Mouse (Mus musculus) myocyte (in vitro differentiated cells): ENCODE results near the gene Naa38.

Experiments used
- CEBPB ChIP-seq: IDR thresholded peaks from 2 replicates; pipeline ENCODE4 v1.6.1; 2011; ENCODE audit warnings: mild to moderate bottlenecking, moderate library complexity; ENCODE audit not compliant: poor library complexity, insufficient read depth, severe bottlenecking
- E2F4 ChIP-seq: IDR thresholded peaks from one replicate; pipeline ENCODE4 v1.6.1; 2011; ENCODE audit warnings: mild to moderate bottlenecking, control low read depth, moderate library complexity; ENCODE audit not compliant: insufficient read depth
- MAX ChIP-seq: IDR thresholded peaks from one replicate; pipeline ENCODE4 v1.6.1; 2011; ENCODE audit warnings: low read depth, mild to moderate bottlenecking, control low read depth
- MYOD1 ChIP-seq, 3 experiments: IDR thresholded peaks; one replicate each; pipeline ENCODE4 v1.6.1; 2011; ENCODE audit warnings: control low read depth in 2 of 3, low read depth in 2 of 3, mild to moderate bottlenecking in 2 of 3, moderate library complexity in 1 of 3; ENCODE audit not compliant: insufficient read length in 2 of 3, control insufficient read depth in 1 of 3
- MYOG ChIP-seq, 3 experiments: IDR thresholded peaks; one replicate each; pipeline ENCODE4 v1.6.1; 2011; ENCODE audit warnings: control low read depth in 2 of 3, low read depth in 2 of 3, mild to moderate bottlenecking in 2 of 3; ENCODE audit not compliant: insufficient read length in 2 of 3, control insufficient read depth in 1 of 3, insufficient read depth in 1 of 3
- POLR2A ChIP-seq: IDR thresholded peaks from one replicate; pipeline ENCODE4 v1.6.1; 2011; ENCODE audit warnings: low read depth, mild to moderate bottlenecking, control low read depth, moderate library complexity; ENCODE audit not compliant: insufficient read length
- POLR2AphosphoS2 ChIP-seq: IDR thresholded peaks from one replicate; pipeline ENCODE4 v1.6.1; 2011; ENCODE audit warnings: low read depth, control low read depth; ENCODE audit not compliant: insufficient read length
- SRF ChIP-seq: IDR thresholded peaks from one replicate; pipeline ENCODE4 v1.6.1; 2011; ENCODE audit warnings: low read depth; ENCODE audit not compliant: control insufficient read depth, insufficient read length
- TCF12 ChIP-seq: IDR thresholded peaks from one replicate; pipeline ENCODE4 v1.6.1; 2011; ENCODE audit warnings: mild to moderate bottlenecking, control low read depth; ENCODE audit not compliant: poor library complexity, insufficient read depth, severe bottlenecking
- TCF3 ChIP-seq: IDR thresholded peaks from one replicate; pipeline ENCODE4 v1.6.1; 2011; ENCODE audit warnings: low read depth, control low read depth; ENCODE audit not compliant: insufficient read length
- USF1 ChIP-seq: IDR thresholded peaks from one replicate; pipeline ENCODE4 v1.6.1; 2011; ENCODE audit warnings: low read depth, mild to moderate bottlenecking, control low read depth, moderate library complexity

- no peak for TF ChIP-seq POLR2AphosphoS2
- no peak for TF ChIP-seq POLR2A
- TF ChIP-seq TCF3: no peak
- TF ChIP-seq USF1: no peak
- no peak for TF ChIP-seq SRF
- no peak for TF ChIP-seq MAX
- TF ChIP-seq E2F4: no peak
- TF ChIP-seq TCF12: no peak
- TF ChIP-seq MYOG (IDR thresholded peaks at IDR 0.05; ENCODE audit: control insufficient read depth in 1 of 3, insufficient read depth in 1 of 3, insufficient read length in 2 of 3, low read depth in 2 of 3): no peak
- TF ChIP-seq CEBPB: no peak
- no peak for TF ChIP-seq MYOD1 (IDR thresholded peaks at IDR 0.05; ENCODE audit: control insufficient read depth in 1 of 3, insufficient read length in 2 of 3, low read depth in 2 of 3)
Measured at GRCm38 (mm10) chr11:69416509-69416908, 21.2 kb downstream of the Naa38 start.
